Mouse (Mus musculus) limb, embryonic 12.5 days (tissue): ENCODE measurements around the gene Prss53. TPM values are rescaled to one million over a fixed set of nuclear protein-coding genes. Genes with fewer than 3 reads are reported as not detected.

ENCODE experiments used
- ATAC-seq: fragments of 200-750 bp; cut with Nextera tagmentation; 2 replicates; pipeline ENCODE4 v1.8.0; 2017; ENCODE audit warnings: low read depth, moderate TSS enrichment; ENCODE audit not compliant: insufficient number of reproducible peaks, insufficient read depth, low FRiP score, low TSS enrichment
- H3K27ac ChIP-seq: fragments of 300-500 bp; sonication (generic); 2 replicates; pipeline ENCODE4 v1.5.1; 2016; ENCODE audit warnings: mild to moderate bottlenecking, moderate library complexity
- H3K27me3 ChIP-seq: fragments of 300-500 bp; sonication (generic); 2 replicates; pipeline ENCODE4 v1.6.1; 2016; ENCODE audit warnings: mild to moderate bottlenecking, moderate library complexity
- H3K36me3 ChIP-seq: fragments of 300-500 bp; sonication (generic); 2 replicates; pipeline ENCODE4 v1.6.1; 2016; ENCODE audit warnings: mild to moderate bottlenecking, moderate library complexity
- H3K4me1 ChIP-seq: fragments of 300-500 bp; sonication (generic); replicated peaks from 2 replicates; pipeline ENCODE4 v1.6.1; 2016
- H3K4me2 ChIP-seq: fragments of 300-500 bp; sonication (generic); 2 replicates; pipeline ENCODE4 v1.6.1; 2016; ENCODE audit warnings: mild to moderate bottlenecking, moderate library complexity
- H3K4me3 ChIP-seq: fragments of 300-500 bp; sonication (generic); replicated peaks from 2 replicates; pipeline ENCODE4 v1.5.1; 2016; ENCODE audit warnings: mild to moderate bottlenecking
- H3K9ac ChIP-seq: fragments of 300-500 bp; sonication (generic); replicated peaks from 2 replicates; pipeline ENCODE4 v1.6.1; 2016; ENCODE audit warnings: mild to moderate bottlenecking, moderate library complexity
- H3K9me3 ChIP-seq: fragments of 300-500 bp; sonication (generic); 2 replicates; pipeline ENCODE4 v1.6.1; 2016; ENCODE audit warnings: mild to moderate bottlenecking, moderate library complexity
- WGBS: fragments of 180-500 bp; shearing (Covaris S2); methylation state at CpG from one replicate; pipeline ENCODE4 v1.1.7; 2016; 5-methylcytosine and 5-hydroxymethylcytosine counted together
- polyA plus RNA-seq: library from polyadenylated mRNA; unstranded; fragments of >200 nt; fragmentation: Nextera tagmentation; extraction: Ambion mirVana; gene quantifications from 2 replicates; pipeline ENCODE4 v1.2.1, GENCODE M21; 2016

The Prss53 gene
- 1.4 and 1.6 TPM in 2 replicates for polyA plus RNA-seq

DNA sequence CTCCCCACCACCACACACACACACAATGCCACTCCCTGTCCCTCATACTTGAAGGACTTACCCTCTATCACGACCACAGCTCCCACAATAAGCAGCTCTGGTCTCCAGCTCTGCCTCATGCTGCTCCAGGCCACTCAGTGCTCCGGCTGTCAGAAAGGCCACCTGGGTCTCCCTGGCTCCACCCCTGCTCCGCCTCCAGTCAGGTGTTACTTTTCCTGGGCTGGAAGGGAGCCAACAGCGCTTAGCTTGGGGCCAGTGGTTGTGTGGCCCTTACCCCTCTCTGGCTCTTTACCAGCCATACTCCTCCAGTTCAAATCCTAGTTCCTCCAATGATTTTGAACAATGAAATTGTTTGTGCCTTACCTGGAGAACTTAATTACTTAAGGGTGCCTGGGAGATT, at the start of gene Prss53:
Gene Prss53 (minus strand): TSS at position 173 of the 400 bp plus-strand sequence.
- ATAC-seq = no peak
- H3K9ac ChIP-seq = no peak within 1 kb of the TSS
- H3K9me3 ChIP-seq = no peaks in the 10 kb centered on the region
- peaks cover 80% of the 10 kb centered on the region for H3K36me3 ChIP-seq
- H3K27me3 ChIP-seq = no peaks in the 10 kb centered on the region
- no peak within 1 kb of the TSS for H3K4me3 ChIP-seq
- H3K27ac ChIP-seq = no peak within 1 kb of the TSS
- H3K4me2 ChIP-seq = no peak within 1 kb of the TSS
- peaks cover 13% of the 10 kb centered on the region for H3K4me1 ChIP-seq
- 26% methylated on average over 4 of the region's 4 CpGs for WGBS

DNA sequence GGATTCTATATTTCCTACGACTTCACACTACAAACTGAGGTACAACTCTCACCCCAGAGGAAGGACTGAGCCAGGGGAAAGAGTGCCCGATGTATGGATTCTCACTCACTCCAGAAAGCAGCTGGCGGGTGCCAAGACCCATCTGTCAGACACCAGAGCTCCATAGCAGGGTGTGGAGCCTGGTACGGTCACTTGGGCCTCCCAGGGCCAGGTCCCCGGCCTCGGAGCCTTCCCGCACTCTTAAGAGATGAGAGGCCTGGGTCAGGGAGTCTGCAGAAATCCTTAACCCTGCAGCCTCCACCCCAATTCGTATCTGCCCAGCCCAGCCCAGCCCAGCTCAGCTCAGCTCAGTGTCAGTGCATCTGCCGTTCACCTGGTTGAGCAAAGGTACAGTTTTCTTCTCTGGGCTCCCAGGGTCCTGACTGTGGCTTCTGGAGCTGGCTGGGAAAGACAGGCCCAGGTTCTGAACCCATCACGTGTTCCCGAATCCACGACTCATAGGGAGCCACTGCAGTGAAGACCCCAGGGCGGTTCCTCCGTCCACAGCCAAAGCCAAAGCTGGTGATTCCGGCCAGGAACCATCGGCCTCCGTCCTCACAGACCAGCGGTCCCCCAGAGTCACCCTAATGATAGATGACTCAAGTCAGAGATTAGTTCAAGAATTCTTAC, 45.6 kb upstream of the Prss53 start:
- Histone ChIP-seq H3K4me2 (peak overlapping the region; percentile 90), H3K9ac (peak overlapping the region; percentile 81), H3K36me3 (no peaks in the 10 kb centered on the region), H3K4me1 (peaks cover 20% of the 10 kb centered on the region), H3K27ac (no peak overlapping the region), H3K27me3 (peaks cover 5% of the 10 kb centered on the region), H3K9me3 (no peaks in the 10 kb centered on the region), H3K4me3 (peak overlapping the region; percentile 66)
- WGBS = 57% methylated on average over 18 of the region's 18 CpGs
- ATAC-seq = no peak; the same call in 1 of the 2 replicates

DNA sequence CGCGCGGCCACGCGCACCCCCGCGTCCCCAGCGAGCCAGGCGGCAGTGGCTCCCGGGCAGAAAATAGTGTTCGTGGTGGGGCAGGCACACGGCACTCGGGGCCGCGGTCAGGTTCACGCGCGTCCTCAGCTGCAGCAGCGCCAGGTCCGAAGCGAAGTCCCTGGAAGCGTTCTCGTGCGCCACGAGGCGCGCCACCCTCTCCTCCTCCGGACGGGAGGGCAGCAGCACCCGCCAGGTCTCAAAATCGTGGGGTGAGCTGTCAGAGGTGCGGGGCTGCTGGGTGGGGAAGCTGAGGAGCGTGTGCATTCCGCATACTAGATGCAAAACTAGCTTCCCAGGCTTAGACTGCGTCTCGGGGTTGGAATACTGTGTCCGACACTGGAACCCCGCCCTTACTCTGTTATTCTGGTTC, 45.0 kb upstream of the Prss53 start:
- no peaks in the 10 kb centered on the region for H3K36me3 ChIP-seq
- ATAC-seq = peak; percentile 12; the same call in 1 of the 2 replicates
- peak overlapping the region; percentile 81 for H3K9ac ChIP-seq
- H3K4me1 ChIP-seq = peaks cover 22% of the 10 kb centered on the region
- peak overlapping the region; percentile 66 for H3K4me3 ChIP-seq
- peak overlapping the region; percentile 90 for H3K4me2 ChIP-seq
- no peaks in the 10 kb centered on the region for H3K9me3 ChIP-seq
- peaks cover 6% of the 10 kb centered on the region for H3K27me3 ChIP-seq
- peak overlapping the region; percentile 51; the same call in 1 of the 2 replicates for H3K27ac ChIP-seq
- 2% methylated on average over 37 of the region's 38 CpGs for WGBS

DNA sequence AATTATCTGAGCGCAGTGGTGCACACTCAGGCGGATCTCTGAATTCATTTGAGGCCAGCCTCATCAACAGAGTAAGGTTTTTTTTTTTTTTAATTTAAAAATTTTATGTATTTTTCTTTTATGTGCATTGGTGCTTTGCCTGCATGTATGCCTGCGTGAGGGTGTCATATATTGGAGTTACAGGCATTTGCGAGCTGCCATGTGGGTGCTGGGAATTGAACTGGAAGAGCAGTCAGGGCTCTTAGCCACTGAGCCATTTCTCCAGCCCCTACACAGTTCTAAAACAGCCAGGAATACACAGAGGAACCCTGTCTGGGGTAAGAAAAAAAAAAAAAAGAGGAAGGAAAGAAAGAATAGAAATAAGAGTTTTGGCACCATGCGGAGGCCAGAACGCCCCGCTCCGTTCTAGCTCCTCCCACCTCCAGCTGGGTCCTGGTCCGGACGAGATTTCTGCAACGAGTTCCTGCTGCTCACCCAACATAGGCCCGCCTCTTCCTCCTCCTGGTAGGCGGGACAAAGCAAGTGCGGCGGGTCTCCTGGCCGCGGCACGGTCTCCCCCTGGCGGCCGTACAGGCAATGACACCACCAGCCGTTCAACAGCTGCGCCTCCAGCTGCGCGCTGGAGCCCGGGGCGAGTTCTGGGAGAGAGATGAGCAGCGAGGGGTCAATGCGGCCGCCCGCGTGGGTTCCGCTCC, 44.4 kb upstream of the Prss53 start:
- ATAC-seq = peak; percentile 90
- H3K4me2 ChIP-seq = peak overlapping the region; percentile 90
- H3K27me3 ChIP-seq = peaks cover 11% of the 10 kb centered on the region
- 7% methylated on average over 31 of the region's 32 CpGs for WGBS
- peaks cover 22% of the 10 kb centered on the region for H3K4me1 ChIP-seq
- peak overlapping the region; percentile 51; the same call in 1 of the 2 replicates for H3K27ac ChIP-seq
- peak overlapping the region; percentile 66 for H3K4me3 ChIP-seq
- H3K36me3 ChIP-seq = no peaks in the 10 kb centered on the region
- H3K9ac ChIP-seq = peak overlapping the region; percentile 81
- H3K9me3 ChIP-seq = no peaks in the 10 kb centered on the region

DNA sequence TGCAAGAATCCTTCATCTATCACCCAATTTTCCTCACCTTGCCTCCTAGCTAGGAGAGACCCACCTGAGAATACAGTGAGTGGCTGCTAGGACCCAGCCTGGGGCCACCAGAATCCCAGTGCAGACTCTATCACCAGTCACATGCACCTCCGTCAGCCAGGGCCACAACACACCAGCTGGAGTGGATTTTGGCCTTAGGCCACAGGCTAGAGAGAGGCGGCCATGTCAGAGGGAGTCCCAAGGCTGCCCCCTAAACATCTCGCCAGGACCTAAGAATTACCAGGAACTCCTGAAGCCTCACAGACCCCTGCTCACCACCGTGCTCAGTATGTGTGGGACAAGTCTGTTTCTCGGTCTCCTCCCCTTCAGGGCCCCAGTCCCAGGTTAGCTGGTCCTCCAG, 43.3 kb upstream of the Prss53 start:
- H3K27ac ChIP-seq = no peak overlapping the region
- no peaks in the 10 kb centered on the region for H3K9me3 ChIP-seq
- no peaks in the 10 kb centered on the region for H3K36me3 ChIP-seq
- no peak overlapping the region for H3K4me3 ChIP-seq
- 86% methylated on average over 5 of the region's 5 CpGs for WGBS
- ATAC-seq = no peak
- H3K4me2 ChIP-seq = no peak overlapping the region
- H3K27me3 ChIP-seq = peaks cover 22% of the 10 kb centered on the region
- H3K4me1 ChIP-seq = peaks cover 32% of the 10 kb centered on the region
- no peak overlapping the region; the same call in 1 of the 2 replicates for H3K9ac ChIP-seq

DNA sequence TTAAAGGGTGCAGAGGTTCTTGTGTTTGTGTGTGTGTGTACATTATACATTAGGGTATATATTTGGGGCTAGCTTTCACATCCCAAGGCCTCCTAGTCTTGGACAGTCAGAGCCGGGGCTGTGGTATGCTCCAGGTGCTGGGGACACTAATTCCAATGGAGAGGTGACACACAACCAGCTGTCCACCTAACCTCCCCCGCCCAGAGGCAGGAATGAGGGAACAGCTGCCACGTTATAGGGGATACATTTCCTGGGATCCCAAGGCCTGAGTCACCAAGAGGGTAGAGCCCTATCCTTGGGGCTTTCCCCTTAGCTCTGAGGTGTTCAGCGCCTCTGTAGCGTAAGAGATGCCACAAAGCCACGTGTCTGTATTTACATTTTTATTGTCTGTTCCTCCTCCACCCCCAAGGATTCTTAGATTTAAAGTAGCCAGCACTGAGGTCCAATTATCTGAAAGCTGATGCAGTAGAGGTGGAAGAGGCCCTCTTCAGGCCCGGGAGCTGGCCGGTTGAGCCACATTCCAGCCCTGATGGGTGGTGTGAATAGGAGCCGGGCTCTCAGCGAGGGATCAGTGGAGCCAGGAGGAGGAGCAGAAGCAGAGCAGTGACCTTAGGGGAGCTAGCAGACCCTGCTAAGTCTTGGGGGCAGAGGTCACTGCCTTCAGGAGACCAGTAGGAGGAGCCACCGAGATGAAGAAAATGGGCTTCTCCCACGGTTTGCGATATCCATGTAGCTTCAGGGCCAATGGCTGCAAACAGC, 41.7 kb upstream of the Prss53 start:
- no peak for ATAC-seq
- Histone ChIP-seq H3K27me3 (peaks cover 38% of the 10 kb centered on the region), H3K36me3 (0 out of 2 replicates have a peak, but pooled peaks cover 3% of the 10 kb centered on the region), H3K4me2 (no peak overlapping the region), H3K27ac (0 out of 2 replicates have a peak overlapping the region, but pooled peaks have one; percentile 25), H3K4me3 (no peak overlapping the region), H3K4me1 (peaks cover 35% of the 10 kb centered on the region), H3K9ac (no peak overlapping the region), H3K9me3 (no peaks in the 10 kb centered on the region)
- WGBS = 23% methylated on average over 13 of the region's 13 CpGs

DNA sequence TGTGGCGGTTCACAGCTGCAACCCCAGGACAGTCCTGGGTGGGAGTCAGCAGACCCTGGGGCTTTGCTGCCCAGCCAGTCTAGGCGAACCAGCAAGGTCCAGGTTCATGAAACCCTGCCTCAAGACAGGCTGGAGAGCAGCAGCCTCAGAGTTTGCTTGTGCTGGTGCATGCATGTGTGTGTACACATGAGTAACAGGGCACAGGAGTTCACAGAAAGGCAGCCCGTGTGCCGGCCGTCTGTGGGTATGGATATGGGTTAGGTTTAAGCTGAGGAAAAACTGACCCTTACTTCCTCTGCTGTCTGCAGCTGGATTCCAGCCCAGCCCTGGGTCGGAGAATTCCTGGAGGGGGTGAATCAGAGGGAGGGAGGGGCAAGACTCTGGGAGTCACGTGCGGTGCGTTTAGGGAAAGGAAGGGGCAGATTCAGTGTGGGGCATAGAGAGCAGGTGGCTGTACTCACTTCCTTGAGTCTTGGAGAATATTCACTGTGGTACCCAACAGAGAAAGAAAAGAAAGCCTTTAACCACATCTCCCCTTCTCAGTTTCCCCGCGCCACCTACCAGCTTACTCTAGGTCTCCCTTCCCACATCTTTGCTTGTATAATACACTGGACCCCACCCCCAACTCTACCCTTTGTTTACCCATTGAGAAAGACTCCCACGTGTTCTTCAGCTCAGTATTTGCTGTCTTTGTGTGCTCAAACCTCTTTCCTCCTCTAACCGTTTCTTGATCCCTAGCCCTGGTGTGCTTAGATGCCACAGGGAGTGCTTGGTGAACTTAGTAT, 40.8 kb upstream of the Prss53 start:
- H3K27me3 ChIP-seq = peaks cover 40% of the 10 kb centered on the region
- H3K4me2 ChIP-seq = no peak overlapping the region
- 50% methylated on average over 13 of the region's 13 CpGs for WGBS
- no peak overlapping the region for H3K9ac ChIP-seq
- no peak for ATAC-seq
- H3K4me1 ChIP-seq = peaks cover 35% of the 10 kb centered on the region
- no peak overlapping the region for H3K4me3 ChIP-seq
- no peaks in the 10 kb centered on the region for H3K9me3 ChIP-seq
- H3K36me3 ChIP-seq = peaks cover 11% of the 10 kb centered on the region; the same call in 1 of the 2 replicates
- H3K27ac ChIP-seq = 0 out of 2 replicates have a peak overlapping the region, but pooled peaks have one; percentile 25

DNA sequence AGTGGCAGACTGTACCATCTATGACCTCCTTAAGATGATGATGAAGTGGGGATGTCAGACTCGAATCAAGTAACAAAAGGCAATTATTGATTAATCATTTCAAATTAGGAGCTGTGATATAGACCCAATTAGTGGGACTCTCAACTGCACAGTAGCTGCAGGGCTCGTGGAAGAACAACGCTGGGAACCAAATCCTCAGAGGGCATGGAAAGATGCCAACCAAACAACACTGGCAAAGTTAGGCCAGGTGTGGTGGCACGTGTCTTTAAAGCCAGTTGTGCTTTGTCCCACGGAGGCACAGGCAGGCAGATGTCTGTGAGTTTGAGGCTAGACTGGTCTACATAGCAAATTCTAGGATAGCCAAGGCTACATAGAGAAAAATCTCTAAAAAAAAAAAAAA, 39.9 kb upstream of the Prss53 start:
- no peak overlapping the region for H3K4me2 ChIP-seq
- peaks cover 28% of the 10 kb centered on the region for H3K4me1 ChIP-seq
- 77% methylated on average over 5 of the region's 5 CpGs for WGBS
- H3K27me3 ChIP-seq = peaks cover 36% of the 10 kb centered on the region
- ATAC-seq = no peak
- no peak overlapping the region for H3K9ac ChIP-seq
- no peak overlapping the region for H3K27ac ChIP-seq
- peaks cover 20% of the 10 kb centered on the region for H3K36me3 ChIP-seq
- H3K4me3 ChIP-seq = no peak overlapping the region
- H3K9me3 ChIP-seq = no peaks in the 10 kb centered on the region

DNA sequence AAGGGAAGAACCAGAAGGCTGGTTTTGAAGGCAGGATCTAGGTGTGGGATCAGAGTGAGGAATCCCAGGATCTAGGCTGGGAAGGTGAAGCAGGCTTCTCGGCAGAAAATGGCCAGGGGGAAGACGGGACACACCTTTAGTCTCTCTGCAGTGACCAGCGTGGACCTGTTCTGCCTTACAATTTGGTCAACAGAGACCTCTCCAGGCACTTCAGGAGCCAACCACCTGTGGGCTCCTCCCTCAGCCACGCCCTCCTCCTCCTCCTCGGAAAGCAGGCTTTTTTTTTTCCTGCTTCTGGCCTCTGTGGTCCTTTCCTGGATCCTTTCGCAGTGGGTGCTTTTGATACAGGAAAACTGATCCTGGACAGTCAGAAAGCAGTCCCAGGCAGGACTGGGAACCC, 39.2 kb upstream of the Prss53 start, which contains the start of gene Prss8:
Gene Prss8 (minus strand): TSS at position 182 of the 400 bp plus-strand sequence.
- Histone ChIP-seq H3K27ac (no peak within 1 kb of the TSS), H3K4me2 (peak within 1 kb of the TSS; percentile 58), H3K36me3 (peaks cover 27% of the 10 kb centered on the region), H3K4me3 (peak within 1 kb of the TSS; percentile 37), H3K4me1 (peaks cover 28% of the 10 kb centered on the region), H3K27me3 (peaks cover 36% of the 10 kb centered on the region), H3K9me3 (no peaks in the 10 kb centered on the region), H3K9ac (peak within 1 kb of the TSS; percentile 50; the same call in 1 of the 2 replicates)
- WGBS = 6% methylated on average over 6 of the region's 6 CpGs
- no peak for ATAC-seq

DNA sequence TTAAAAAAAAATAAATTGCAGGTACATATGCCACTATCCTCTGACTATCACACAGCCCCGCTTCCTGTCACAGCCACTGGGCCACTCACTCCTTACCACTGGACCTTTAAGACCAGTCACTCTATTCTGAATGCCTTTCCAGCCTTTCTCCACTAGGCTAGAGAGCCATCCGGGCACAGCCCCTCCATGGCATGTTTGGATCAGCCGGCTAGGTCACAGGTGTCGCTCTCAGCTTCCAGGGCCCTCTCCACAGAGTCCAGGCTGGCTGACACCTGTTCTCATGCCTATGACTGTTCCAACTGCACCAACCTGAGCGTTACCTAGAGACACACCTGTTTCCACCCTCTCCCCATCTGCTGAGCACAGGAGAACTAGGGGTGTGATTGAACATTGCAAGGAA, 37.8 kb upstream of the Prss53 start:
- Histone ChIP-seq H3K36me3 (peaks cover 41% of the 10 kb centered on the region), H3K4me2 (peak overlapping the region; percentile 58), H3K9ac (no peak overlapping the region), H3K4me3 (peak overlapping the region; percentile 37; the same call in 1 of the 2 replicates), H3K9me3 (no peaks in the 10 kb centered on the region), H3K27me3 (peaks cover 36% of the 10 kb centered on the region), H3K27ac (no peak overlapping the region), H3K4me1 (peaks cover 21% of the 10 kb centered on the region)
- ATAC-seq = no peak
- 45% methylated on average over 5 of the region's 5 CpGs for WGBS
